26 mouse cellular contexts compared by ENCODE assay signal in genomic region chr14:87064281-87064680, GRCm38 (mm10).
"Had no signal": no experiment of that assay in that cellular context is flagged by ENCODE, and none has a peak within 500 bp of the region (broad histone marks: within the 10 kb centered on the region; RNA-seq: fewer than 3 reads in every experiment).

No protein-coding gene starts in this region.

- DNase-seq: gastrocnemius, postnatal 14 days; gastrocnemius, postnatal 36 days; heart, adult 11 months; heart, adult 2 months; heart, postnatal 14 days; heart, postnatal 36 days; kidney, adult 11 months; kidney, adult 2 months; kidney, adult 9 months; kidney, postnatal 10 days; kidney, postnatal 25 days; kidney, postnatal 4 days; layer of hippocampus, adult 9-11 months; layer of hippocampus, postnatal 36 days; left cerebral cortex, postnatal 4 days had no signal

- H3K36me3 ChIP-seq: hindbrain, embryonic 13.5 days; hindbrain, embryonic 15.5 days; limb, embryonic 15.5 days had no signal

- H3K4me1 ChIP-seq: heart, embryonic 13.5 days; heart, embryonic 15.5 days; hindbrain, embryonic 13.5 days; hindbrain, embryonic 15.5 days; limb, embryonic 13.5 days; limb, embryonic 15.5 days; liver, embryonic 12.5 days had no signal

- H3K27me3 ChIP-seq: heart, embryonic 13.5 days; heart, embryonic 15.5 days; hindbrain, embryonic 13.5 days; hindbrain, embryonic 15.5 days; limb, embryonic 13.5 days; limb, embryonic 15.5 days; liver, embryonic 12.5 days had no signal

- H3K27ac ChIP-seq: heart, adult 2 months; heart, embryonic 13.5 days; heart, embryonic 15.5 days; hindbrain, embryonic 13.5 days; hindbrain, embryonic 15.5 days; hindbrain, postnatal 0 days; limb, embryonic 13.5 days; limb, embryonic 15.5 days; liver, embryonic 12.5 days; liver, embryonic 14.5 days had no signal

- H3K4me3 ChIP-seq: heart, adult 2 months; heart, embryonic 13.5 days; heart, embryonic 15.5 days; hindbrain, embryonic 13.5 days; hindbrain, embryonic 15.5 days; limb, embryonic 13.5 days; limb, embryonic 15.5 days; liver, embryonic 12.5 days had no signal

- ATAC-seq: hindbrain, postnatal 0 days; intestine, embryonic 16.5 days; liver, embryonic 12.5 days had no signal

- H3K9me3 ChIP-seq: heart, embryonic 15.5 days; hindbrain, embryonic 13.5 days; hindbrain, embryonic 15.5 days; limb, embryonic 13.5 days; limb, embryonic 15.5 days had no signal

- H3K9ac ChIP-seq: heart, embryonic 13.5 days; heart, embryonic 15.5 days; hindbrain, embryonic 13.5 days; hindbrain, embryonic 15.5 days; limb, embryonic 13.5 days; limb, embryonic 15.5 days; liver, embryonic 12.5 days; liver, embryonic 14.5 days had no signal

- H3K4me2 ChIP-seq: heart, embryonic 11.5 days; heart, embryonic 13.5 days; heart, embryonic 15.5 days; hindbrain, embryonic 13.5 days; hindbrain, embryonic 15.5 days; limb, embryonic 13.5 days; limb, embryonic 15.5 days; liver, embryonic 12.5 days had no signal
